ENCODE assay signal across 8 mouse cellular contexts in the genomic region with DNA sequence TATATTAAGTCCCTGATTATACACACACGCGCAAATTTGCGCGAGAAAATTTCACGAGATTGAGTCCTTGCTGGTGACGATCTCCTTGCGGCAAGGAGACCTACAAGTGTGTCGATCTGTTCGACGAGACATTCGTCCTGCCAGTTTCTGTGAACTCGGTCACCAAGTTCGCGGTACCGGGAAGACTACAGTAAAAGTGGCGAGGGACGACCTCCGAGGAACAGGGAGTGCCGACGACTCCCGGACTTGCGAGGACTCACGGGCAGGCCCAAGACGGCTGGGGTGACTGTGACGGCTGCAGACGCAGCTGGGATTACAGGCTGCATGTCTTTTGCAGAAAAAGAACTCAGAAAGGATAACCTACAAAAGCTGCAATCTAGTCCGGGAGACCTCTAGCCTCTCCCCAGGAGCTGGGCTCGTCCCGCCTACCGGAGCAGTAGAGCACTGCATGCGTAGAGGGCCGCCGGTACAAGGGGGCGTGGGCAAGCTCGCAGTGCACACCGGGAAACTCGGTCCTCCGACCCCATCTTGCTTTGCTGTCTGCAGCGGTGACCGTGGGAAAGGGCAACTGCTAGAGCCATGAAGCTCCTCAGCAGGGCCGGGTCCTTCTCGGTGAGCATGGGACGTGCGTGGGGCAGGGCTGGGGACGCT. TPM values are rescaled to one million over a fixed set of nuclear protein-coding genes. Genes with fewer than 3 reads are reported as not detected.
A peak's percentile ranks its signal among the peaks of the same experiment; 100 is the strongest.
DNase-seq lines count a peak whose midpoint lies in the region; ATAC-seq lines count a peak whose summit lies in the region.

Gene Uqcrc2 (plus strand): TSS at position 466 of the 651 bp plus-strand sequence.

- ATAC-seq in inflammation-experienced regulatory T-cells, adult 6 months = peak; percentile 99
- peak; percentile 98 for ATAC-seq in megakaryocyte-erythroid progenitor cell, adult 5-6 weeks (replicated peaks; ENCODE audit: low FRiP score, low TSS enrichment, poor library complexity, severe bottlenecking)

- peak; percentile 86 for DNase-seq in adipocyte (ENCODE audit: low spot score)
- peak; percentile 96 for DNase-seq in embryo, embryonic 10 days (ENCODE audit: low spot score)
- DNase-seq in gastrocnemius, postnatal 14 days = peak; percentile 88
- peak; percentile 77 to 92 for DNase-seq in left cerebral cortex, postnatal 10 days (ENCODE audit: extremely low spot score in 1 of 2, low spot score in 2 of 2)
- peak; percentile 87 for DNase-seq in right cerebral cortex, postnatal 25 days
- peak; percentile 81 to 85 for DNase-seq in urinary bladder, postnatal 4 days (ENCODE audit: low spot score in 2 of 2)

- intact Hi-C loops in gastrocnemius, postnatal 14 days (cut with DNase I; ENCODE audit: low total_unique reads) = no loop called here
- intact Hi-C loops in left cerebral cortex, postnatal 10 days (cut with DNase I) = loop anchor here (10.0 kb wide), 2 partner anchors 190 to 510 kb away; no protein-coding TSS in a partner anchor

RNA-seq across cellular contexts. Expression of gene Uqcrc2, which starts in this region (rescaled TPM):
- 100 to 1,000 TPM; 471 to 589 TPM for total RNA-seq in gastrocnemius, postnatal 14 days (2021)
- polyA plus RNA-seq in inflammation-experienced regulatory T-cells, adult 6 months (2017; shearing (Covaris generic)) = 100 to 1,000 TPM; 223 to 256 (median 238) TPM
- 100 to 1,000 TPM; 234 to 247 TPM for total RNA-seq in left cerebral cortex, postnatal 10 days (2021)
- total RNA-seq in megakaryocyte-erythroid progenitor cell, adult 5-6 weeks (2014; fragmentation: Nextera tagmentation) = 207 and 215 TPM in 2 replicates
- 222 and 233 TPM in 2 replicates for total RNA-seq in megakaryocyte-erythroid progenitor cell, adult 5-6 weeks (2017)

Comparison
In these comparisons a context has a peak if more than half of its experiments do, and no peak if none do; other contexts are left out.
1. Peak in every context shown above with its lines: DNase-seq and ATAC-seq.